Mouse (Mus musculus) kidney, adult 2 months (tissue): ENCODE data around the gene Itch. TPM values are rescaled to one million over a fixed set of nuclear protein-coding genes. Genes with fewer than 3 reads are reported as not detected.
"Not testable (repeated sequence)": the region's sequence is repeated elsewhere in the genome, so short reads cannot be mapped to it uniquely, and the experiment has no call there.

ENCODE experiments used
- DNase-seq: peaks from one replicate; pipeline ENCODE4 v3.0.0; 2021
- H3K27ac ChIP-seq: fragments of 200-500 bp; 2 replicates; pipeline ENCODE4 v1.5.1; 2012; ENCODE audit warnings: low read depth, low read length, control low read depth, inconsistent platforms; ENCODE audit not compliant: insufficient read depth
- H3K27me3 ChIP-seq: fragments of 200-500 bp; replicated peaks from 2 replicates; pipeline ENCODE4 v1.6.1; 2012; ENCODE audit warnings: mild to moderate bottlenecking, moderate library complexity, low read length, inconsistent platforms; ENCODE audit not compliant: control insufficient read depth, insufficient read depth
- H3K36me3 ChIP-seq: fragments of 200-500 bp; 2 replicates; pipeline ENCODE4 v1.6.1; 2012; ENCODE audit warnings: mild to moderate bottlenecking, moderate library complexity, low read length, inconsistent platforms; ENCODE audit not compliant: control insufficient read depth, insufficient read depth
- H3K4me1 ChIP-seq: fragments of 200-500 bp; 2 replicates; pipeline ENCODE4 v1.6.1; 2011; ENCODE audit warnings: low read length; ENCODE audit not compliant: control insufficient read depth, insufficient read depth
- H3K4me3 ChIP-seq: fragments of 200-500 bp; 2 replicates; pipeline ENCODE4 v1.5.1; 2011; ENCODE audit warnings: mild to moderate bottlenecking, low read depth, low read length, control low read depth; ENCODE audit not compliant: insufficient read depth
- CTCF ChIP-seq: fragments of 200-500 bp; conservative IDR thresholded peaks from 2 replicates; pipeline ENCODE4 v1.5.1; 2011; ENCODE audit warnings: low read depth, mild to moderate bottlenecking, control low read depth, low read length, moderate library complexity, mixed read lengths; ENCODE audit not compliant: insufficient read depth, insufficient read length
- POLR2A ChIP-seq: fragments of 200-500 bp; IDR thresholded peaks from one replicate; pipeline ENCODE4 v1.6.1; 2011; ENCODE audit warnings: low read depth, low read length, control low read depth
- WGBS: fragments of 180-500 bp; shearing (Covaris S2); methylation state at CpG from one replicate; pipeline ENCODE4 v1.1.7; 2018; 5-methylcytosine and 5-hydroxymethylcytosine counted together
- polyA plus RNA-seq: library from polyadenylated mRNA; depleted of rRNA; stranded (reverse); fragments of >200 nt; gene quantifications from 2 replicates; pipeline ENCODE4 v1.2.3, GENCODE M21; 2012

Itch gene
- polyA plus RNA-seq, 1 experiment, result 17.6 TPM

DNA sequence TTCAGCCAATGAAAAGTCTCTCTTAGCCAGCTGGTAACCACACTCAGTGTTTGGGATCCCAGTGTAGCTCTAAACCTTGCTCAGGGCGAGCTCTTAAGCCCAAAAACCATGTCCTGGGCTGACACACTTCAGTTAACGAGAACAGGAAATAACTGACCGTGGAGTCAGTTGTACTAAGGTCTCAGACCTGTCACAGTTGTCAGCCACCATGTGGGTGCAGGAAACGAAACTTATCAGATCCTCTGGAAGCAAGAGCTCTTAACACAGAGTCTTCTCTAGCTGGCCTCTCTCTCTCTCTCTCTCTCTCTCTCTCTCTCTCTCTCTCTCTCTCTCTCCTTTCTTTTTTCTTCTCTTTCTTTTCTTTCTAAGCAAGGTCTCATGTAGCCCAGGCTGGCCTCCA is 39.9 kb upstream of the Itch start:
- Histone ChIP-seq H3K27ac (no peak overlapping the region), H3K36me3 (no peaks in the 10 kb centered on the region), H3K4me1 (peaks cover 8% of the 10 kb centered on the region; the same call in 1 of the 2 replicates), H3K4me3 (no peak overlapping the region), H3K27me3 (no peaks in the 10 kb centered on the region)
- DNase-seq, result no peak
- TF ChIP-seq CTCF (no peak), POLR2A (no peak)
- 29% methylated on average over 4 of the region's 4 CpGs for WGBS

DNA sequence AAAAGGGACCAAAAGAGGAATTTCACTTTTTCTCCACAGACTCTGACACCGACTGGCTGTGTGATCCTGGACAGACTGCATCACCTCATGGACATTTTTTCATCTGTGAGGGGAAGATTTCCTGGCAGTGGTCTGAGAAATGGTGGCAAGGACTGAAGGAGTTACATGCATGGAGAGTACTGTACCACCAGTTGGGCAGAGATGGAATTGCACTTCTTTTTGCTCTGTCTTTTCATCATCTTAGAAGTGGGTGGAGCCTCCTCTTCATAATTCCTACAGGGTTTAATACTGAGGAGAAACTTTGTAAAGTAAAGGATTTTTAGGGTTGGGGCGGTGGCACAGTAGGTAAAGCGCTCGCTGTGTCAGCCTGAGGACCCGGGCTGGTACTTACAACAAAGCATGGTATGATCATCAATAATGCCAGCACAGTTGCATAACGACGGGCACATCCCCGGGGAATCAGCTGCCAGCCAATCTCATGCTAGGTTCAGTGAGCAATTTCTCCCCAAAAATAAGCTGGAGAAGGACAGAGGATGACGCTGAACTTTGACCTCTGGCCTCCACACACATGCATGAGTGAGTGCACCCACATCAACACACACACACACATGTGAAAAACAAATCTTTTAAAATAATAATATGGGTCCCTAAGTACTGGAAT is 34.5 kb upstream of the Itch start:
- 73% methylated on average over 9 of the region's 9 CpGs for WGBS
- Histone ChIP-seq H3K27ac (peak overlapping the region; percentile 39), H3K4me1 (peaks cover 8% of the 10 kb centered on the region; the same call in 1 of the 2 replicates), H3K4me3 (no peak overlapping the region), H3K36me3 (no peaks in the 10 kb centered on the region), H3K27me3 (no peaks in the 10 kb centered on the region)
- DNase-seq, result peak; percentile 83
- TF ChIP-seq POLR2A, result no peak
- 0 out of 2 replicates have a peak, but pooled peaks have one; percentile 10 for TF ChIP-seq CTCF

DNA sequence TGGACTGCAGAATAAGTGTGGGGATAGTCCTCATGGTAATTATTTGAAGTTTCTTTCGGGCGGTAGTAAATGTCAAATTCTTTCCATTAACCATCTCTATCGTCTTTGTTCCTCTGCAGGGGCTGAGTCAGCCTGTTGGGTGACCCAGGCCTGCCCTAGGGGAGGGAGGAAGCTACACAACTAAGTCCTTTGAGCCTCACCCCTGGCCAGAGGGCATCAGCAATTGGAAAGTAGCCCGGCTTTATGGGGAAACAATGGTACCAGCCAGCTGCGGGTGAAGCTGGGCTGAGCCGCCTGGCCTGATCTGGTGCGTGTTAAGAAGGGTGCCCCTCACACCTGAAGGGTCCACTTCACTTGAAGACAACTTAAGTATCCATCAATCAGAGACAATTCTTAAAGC is 33.9 kb upstream of the Itch start:
- no peaks in the 10 kb centered on the region for H3K27me3 ChIP-seq
- WGBS, result 35% methylated on average over 7 of the region's 7 CpGs
- peak; percentile 89 for DNase-seq

DNA sequence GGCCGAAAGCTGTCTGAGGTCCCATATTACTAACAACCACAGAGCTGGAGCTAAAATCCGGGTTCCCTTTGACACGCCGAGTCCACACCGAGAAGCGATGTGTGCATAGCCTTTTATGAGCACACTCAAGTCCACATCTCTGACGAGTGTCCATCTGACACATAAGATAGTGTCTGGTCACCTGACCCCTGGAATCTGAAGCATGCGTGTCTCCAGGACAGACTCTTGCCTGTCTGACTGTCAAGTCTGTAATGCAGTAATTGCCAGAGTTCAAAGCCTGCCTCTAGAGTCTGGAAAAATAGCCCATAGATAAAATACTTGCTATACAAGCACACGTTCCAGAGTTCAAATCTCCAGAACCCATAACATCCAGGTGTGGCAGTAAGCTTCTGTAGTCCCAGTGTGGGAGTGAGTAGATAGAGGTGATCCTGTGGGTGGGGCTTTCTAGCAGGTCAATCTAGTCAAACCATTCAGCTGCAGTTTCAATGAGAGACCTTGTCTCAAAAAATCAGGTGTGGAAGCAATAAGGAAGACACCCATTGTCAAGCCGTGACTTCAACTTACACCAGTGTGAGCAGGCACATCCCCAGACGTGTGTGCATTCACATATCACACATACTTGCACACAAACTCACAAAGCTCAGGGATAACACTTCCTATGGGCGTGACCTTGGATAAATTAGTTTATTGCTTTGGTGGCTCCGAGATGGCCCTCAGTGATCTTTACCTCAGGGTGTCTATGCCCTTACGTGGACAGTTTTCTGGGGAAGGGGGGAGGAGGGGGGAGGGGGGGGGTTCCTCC is 33.1 kb upstream of the Itch start:
- Histone ChIP-seq H3K4me3 (no peak overlapping the region), H3K4me1 (peaks cover 8% of the 10 kb centered on the region; the same call in 1 of the 2 replicates), H3K27ac (peak overlapping the region; percentile 51), H3K36me3 (no peaks in the 10 kb centered on the region), H3K27me3 (no peaks in the 10 kb centered on the region)
- DNase-seq, result no peak
- 70% methylated on average over 14 of the region's 14 CpGs for WGBS
- TF ChIP-seq POLR2A, result no peak
- TF ChIP-seq CTCF, result no peak

More for the DNA sequence above, 33.9 kb upstream of the Itch start:
- H3K4me3 ChIP-seq, result no peak overlapping the region
- H3K27ac ChIP-seq, result peak overlapping the region; percentile 51
- H3K4me1 ChIP-seq, result peaks cover 8% of the 10 kb centered on the region; the same call in 1 of the 2 replicates
- no peaks in the 10 kb centered on the region for H3K36me3 ChIP-seq
- no peak for TF ChIP-seq CTCF

DNA sequence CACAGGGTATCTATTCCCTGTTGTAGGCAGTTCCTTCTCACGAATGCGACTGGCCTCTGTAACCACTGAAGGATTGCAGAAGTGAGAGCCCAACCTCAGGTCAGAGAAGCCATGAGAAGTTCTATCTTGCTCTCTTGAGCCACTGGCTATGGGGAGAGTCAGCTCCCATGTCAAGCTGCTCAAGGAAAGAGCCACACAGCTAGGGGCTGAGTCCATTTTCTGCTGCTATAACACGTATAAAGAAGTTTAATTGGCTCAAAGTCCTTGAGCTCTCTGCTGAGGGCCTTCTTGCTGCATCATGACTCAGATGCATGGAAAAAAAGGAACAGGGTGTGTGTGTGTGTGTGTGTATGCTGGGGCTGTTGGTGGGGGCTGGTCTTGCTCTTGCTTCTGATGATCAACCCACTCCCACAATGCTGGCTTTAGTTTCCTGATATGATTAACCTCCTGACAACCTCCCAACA is 32.5 kb upstream of the Itch start:
- Histone ChIP-seq H3K27me3 (no peaks in the 10 kb centered on the region), H3K27ac (peak overlapping the region; percentile 72), H3K36me3 (no peaks in the 10 kb centered on the region), H3K4me3 (no peak overlapping the region), H3K4me1 (peaks cover 8% of the 10 kb centered on the region; the same call in 1 of the 2 replicates)
- TF ChIP-seq CTCF (no peak), POLR2A (no peak)
- 44% methylated on average over 3 of the region's 3 CpGs for WGBS
- no peak for DNase-seq

DNA sequence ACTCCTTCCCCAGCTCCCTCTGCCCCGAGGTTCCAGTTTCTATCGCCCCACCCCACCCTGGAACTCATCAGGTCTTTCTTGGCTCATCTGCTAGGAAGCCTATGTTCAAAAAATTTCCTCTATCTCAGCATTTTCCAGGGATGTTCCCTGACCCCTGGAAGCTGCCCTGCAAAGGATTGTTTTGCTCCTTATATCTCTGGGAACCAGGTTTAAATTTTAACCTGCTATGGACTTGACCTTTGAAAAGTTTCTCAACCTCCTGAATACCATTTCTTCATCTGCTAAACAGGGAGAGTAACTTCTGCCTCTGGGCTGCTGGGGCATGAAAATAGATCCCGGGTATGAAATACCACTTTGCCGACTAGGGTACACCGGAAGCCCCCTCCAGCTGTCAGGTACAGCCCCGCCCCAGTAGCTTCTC is 31.5 kb upstream of the Itch start:
- Histone ChIP-seq H3K27ac (peak overlapping the region; percentile 80), H3K27me3 (no peaks in the 10 kb centered on the region), H3K4me1 (peaks cover 8% of the 10 kb centered on the region; the same call in 1 of the 2 replicates), H3K36me3 (no peaks in the 10 kb centered on the region), H3K4me3 (no peak overlapping the region)
- no peak for TF ChIP-seq POLR2A
- no peak for TF ChIP-seq CTCF
- 20% methylated on average over 6 of the region's 6 CpGs for WGBS
- DNase-seq, result peak; percentile 92

DNA sequence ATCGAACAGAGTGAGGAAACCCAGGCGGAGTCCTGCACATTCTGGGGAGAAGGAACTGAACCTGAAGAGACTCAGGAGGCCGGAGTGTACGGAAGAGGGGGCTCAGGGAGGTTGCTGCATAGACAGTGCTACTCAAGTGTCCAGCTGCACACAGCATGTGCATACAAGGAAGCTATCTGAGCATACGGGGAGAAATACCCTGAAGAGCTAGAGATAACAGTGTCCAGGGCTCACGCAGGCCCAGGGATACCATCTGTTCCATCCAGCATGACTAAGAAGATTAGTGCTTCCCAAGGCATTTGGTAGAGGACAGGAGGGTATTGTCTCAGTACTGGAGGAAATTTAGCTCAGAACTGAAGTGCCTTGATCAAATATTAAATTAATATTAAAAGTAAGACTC is 29.7 kb upstream of the Itch start:
- H3K36me3 ChIP-seq, result no peaks in the 10 kb centered on the region
- DNase-seq, result no peak
- H3K27me3 ChIP-seq, result no peaks in the 10 kb centered on the region
- peak overlapping the region; percentile 34 for H3K27ac ChIP-seq
- WGBS, result 88% methylated on average over 6 of the region's 6 CpGs
- no peak overlapping the region for H3K4me3 ChIP-seq
- TF ChIP-seq POLR2A, result no peak
- TF ChIP-seq CTCF, result no peak
- H3K4me1 ChIP-seq, result peaks cover 6% of the 10 kb centered on the region; the same call in 1 of the 2 replicates

DNA sequence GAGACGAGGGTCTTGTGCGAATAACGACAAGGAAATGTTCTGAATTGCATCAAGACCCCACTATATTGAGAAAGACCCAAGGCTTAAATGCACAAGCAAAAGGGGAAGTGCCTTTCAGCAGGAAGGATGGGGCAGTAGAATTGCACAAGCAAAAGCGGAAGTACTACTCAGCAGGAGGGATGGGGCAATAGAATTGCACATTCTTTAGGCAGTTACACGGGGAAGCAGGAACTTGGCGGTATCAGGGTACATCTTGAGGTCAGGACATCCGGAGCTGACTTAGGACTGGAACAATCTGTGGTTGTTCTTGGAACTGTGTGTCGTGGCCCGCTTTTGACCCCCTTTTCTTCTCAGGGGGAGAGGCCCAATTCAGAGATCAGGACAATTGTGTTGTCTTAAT is 26.0 kb upstream of the Itch start:
- not testable (repeated sequence) for H3K27ac ChIP-seq, H3K36me3 ChIP-seq, H3K27me3 ChIP-seq, H3K4me1 ChIP-seq, H3K4me3 ChIP-seq, DNase-seq
- 79% methylated on average over 9 of the region's 9 CpGs for WGBS
